Mouse (Mus musculus): ENCODE measurements around the gene Mdn1.

DNA sequence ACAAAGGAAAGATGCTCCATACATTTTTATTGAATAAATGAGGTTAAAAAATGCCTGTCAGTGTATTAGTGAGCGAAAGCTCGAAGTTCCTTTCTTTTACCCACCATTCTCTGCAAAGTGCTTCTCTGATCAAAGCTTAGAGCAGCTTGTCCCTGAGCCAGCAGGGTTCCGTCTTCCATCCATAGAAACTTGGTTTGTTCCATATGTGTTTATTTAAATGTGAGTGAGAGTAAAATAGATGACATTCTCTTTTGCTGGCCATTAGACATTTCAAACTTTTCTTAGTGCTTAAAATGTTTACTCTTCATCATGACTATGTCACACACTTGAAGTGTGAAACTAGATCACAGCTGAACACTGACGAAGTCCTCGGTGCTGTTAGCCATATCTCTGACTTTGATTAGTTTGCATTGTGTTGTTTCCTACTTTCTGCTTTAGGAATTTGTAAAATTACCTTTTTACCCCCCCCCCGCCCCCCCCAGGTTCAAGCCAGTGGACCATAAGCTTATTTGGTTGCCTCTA lies 26.2 kb downstream of the Mdn1 start:
- TF ChIP-seq GATA1 (IDR thresholded peaks at IDR 0.05; ENCODE audit: borderline replicate concordance, low read length) = no peak
- no peak for TF ChIP-seq FLI1 (IDR thresholded peaks at IDR 0.05; ENCODE audit: low read length)
